Mouse (Mus musculus) layer of hippocampus, adult 2 months (tissue): ENCODE measurements around the gene Pafah2. TPM values are rescaled to one million over a fixed set of nuclear protein-coding genes. Genes with fewer than 3 reads are reported as not detected.

Source experiments
- DNase-seq, 2 experiments: peaks; one replicate each; pipeline ENCODE4 v3.0.0; 2022; ENCODE audit warnings: low spot score in 2 of 2
- H3K27ac ChIP-seq: fragments of 200-600 bp; 2 replicates; pipeline ENCODE4 v1.8.1; 2022
- H3K4me3 ChIP-seq: fragments of 200-600 bp; 2 replicates; pipeline ENCODE4 v1.8.1; 2022; ENCODE audit warnings: mild to moderate bottlenecking
- CTCF ChIP-seq: fragments of 200-600 bp; conservative IDR thresholded peaks from 2 replicates; pipeline ENCODE4 v1.8.1; 2022; ENCODE audit warnings: antibody characterized with exemption, mild to moderate bottlenecking, moderate library complexity
- total RNA-seq, 2 experiments: library from RNA; stranded (reverse); gene quantifications; 2 replicates each; pipeline ENCODE4 v1.2.3; 2021

The Pafah2 gene
- total RNA-seq, 2 experiments from 2014 or later = 6.6 to 9.0 TPM

GRCm38 (mm10) chr4:134444949-134445348 lies 48.8 kb downstream of the Pafah2 start:
- Histone ChIP-seq H3K27ac (peak overlapping the region; percentile 76), H3K4me3 (no peak overlapping the region)
- DNase-seq = peak in 1 of 2 experiments; percentile 69
- TF ChIP-seq CTCF = no peak

- no peak for TF ChIP-seq CTCF
- no peak for DNase-seq
- Histone ChIP-seq H3K27ac (peak overlapping the region; percentile 89), H3K4me3 (no peak overlapping the region)
Observed at GRCm38 (mm10) chr4:134445489-134445888, 49.4 kb downstream of the Pafah2 start.

- H3K27ac ChIP-seq = no peak overlapping the region; the same call in 1 of the 2 replicates
- no peak for DNase-seq
- TF ChIP-seq CTCF = no peak
- no peak overlapping the region for H3K4me3 ChIP-seq
Observed at GRCm38 (mm10) chr4:134447966-134448365, 51.8 kb downstream of the Pafah2 start.

DNA sequence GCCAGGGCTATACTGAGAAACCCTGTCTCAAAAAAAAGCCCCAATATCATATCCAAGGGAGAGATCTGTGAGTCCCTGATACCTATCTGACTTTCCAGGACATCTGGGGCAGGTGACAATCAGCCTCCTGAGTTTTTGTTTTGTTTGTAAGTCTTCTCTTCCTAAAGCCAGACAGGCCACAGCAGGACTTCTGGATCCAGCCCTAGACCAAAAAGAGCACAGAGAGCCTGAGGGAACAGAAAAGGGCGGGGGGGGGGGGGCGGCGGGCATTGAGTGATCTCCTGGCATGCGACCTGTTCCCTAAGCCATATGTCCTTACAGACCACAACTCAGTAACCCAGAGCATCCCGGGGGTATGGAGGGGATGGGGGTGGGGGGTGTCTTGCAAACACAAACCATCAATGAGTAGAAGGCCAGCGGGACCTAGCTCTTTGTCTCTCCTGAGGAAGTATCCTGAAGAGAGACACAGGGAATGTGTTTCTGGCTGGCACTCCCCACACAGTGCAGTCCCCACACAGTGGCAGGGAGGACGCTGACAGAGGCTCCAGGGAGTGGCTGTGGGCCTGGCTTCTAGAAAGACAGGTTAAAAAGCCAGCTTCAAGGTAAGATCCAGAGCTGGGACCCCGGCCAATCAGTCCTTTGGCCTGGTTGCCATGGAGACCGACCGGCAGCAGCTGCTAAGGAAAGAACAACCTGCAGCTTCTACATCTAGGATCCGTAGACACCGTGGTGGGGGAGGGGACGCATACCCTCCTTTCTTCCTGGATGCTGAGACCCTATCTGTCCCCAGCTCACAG lies 53.7 kb downstream of the Pafah2 start:
- H3K27ac ChIP-seq = peak overlapping the region; percentile 94
- H3K4me3 ChIP-seq = no peak overlapping the region
- no peak for DNase-seq
- no peak for TF ChIP-seq CTCF

GRCm38 (mm10) chr4:134450392-134451195 lies 54.5 kb downstream of the Pafah2 start:
- no peak for TF ChIP-seq CTCF
- peak overlapping the region; percentile 94 for H3K27ac ChIP-seq
- H3K4me3 ChIP-seq = peak overlapping the region; percentile 5; the same call in 1 of the 2 replicates
- DNase-seq = no peak

GRCm38 (mm10) chr4:134451484-134451883 lies 55.4 kb downstream of the Pafah2 start:
- TF ChIP-seq CTCF = no peak
- Histone ChIP-seq H3K27ac (peak overlapping the region; percentile 94), H3K4me3 (peak overlapping the region; percentile 5; the same call in 1 of the 2 replicates)

GRCm38 (mm10) chr4:134453619-134454400 lies 57.7 kb downstream of the Pafah2 start:
- no peak for TF ChIP-seq CTCF
- peak overlapping the region; percentile 94 for H3K27ac ChIP-seq
- DNase-seq = no peak
- H3K4me3 ChIP-seq = peak overlapping the region; percentile 47

More at GRCm38 (mm10) chr4:134451484-134451883, 55.4 kb downstream of the Pafah2 start:
- no peak for DNase-seq

- no peak for DNase-seq
- Histone ChIP-seq H3K4me3 (no peak overlapping the region), H3K27ac (peak overlapping the region; percentile 94)
- TF ChIP-seq CTCF = no peak
Observed at GRCm38 (mm10) chr4:134455310-134455709, 59.2 kb downstream of the Pafah2 start.

DNA sequence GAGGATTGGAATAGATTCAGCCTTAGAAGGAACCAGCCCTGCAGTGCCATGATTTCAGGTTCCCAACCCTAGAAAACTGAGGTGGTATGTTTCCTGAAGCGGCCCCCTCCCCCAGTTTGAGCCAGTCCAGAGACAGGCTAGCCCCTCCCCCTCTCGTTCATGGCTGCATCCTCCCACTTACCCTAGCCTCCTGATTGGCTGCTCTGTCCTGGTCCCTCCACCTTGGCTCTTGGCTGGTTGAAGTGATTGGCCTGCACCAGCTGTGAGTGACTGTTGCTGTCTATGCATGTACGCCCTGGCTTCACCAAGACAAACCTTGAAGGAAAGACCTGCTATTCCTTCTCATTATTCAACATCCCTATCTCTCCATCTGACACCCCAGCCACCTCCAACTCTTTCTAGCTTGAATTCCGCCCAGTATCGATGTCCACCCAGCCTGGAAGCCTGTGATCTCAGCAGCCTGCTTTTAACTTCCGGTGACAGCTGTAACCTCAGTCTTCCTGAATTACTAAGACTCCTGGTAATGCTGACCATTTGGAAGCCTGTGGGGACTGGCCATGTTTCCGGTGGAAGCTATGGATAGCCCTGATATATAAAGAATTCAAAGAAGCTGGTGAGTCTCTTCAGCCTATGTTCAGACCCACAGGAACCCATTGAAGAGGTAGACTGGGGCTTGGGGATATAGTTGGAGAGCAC lies 61.2 kb downstream of the Pafah2 start:
- H3K27ac ChIP-seq = no peak overlapping the region
- DNase-seq = no peak
- H3K4me3 ChIP-seq = no peak overlapping the region
- no peak for TF ChIP-seq CTCF

DNA sequence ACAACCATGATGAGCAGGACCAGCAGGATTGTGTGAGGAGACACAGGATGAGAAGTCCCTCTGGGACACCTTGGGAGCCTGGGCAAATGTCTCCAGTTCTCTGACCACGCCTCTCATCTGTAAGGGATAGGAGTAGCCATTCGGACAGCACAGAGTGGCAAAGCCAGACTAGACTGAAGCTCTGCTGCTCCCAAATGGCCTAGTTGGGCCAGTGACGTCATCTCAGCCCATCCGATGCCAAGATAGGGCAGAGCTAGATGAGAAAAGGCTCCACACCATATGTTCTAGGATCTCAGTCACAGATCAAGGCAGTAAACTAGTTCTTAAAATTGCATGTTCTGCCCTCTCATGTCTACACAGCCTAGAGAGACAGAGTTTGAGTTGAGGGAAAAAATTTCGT lies 62.7 kb downstream of the Pafah2 start:
- no peak for TF ChIP-seq CTCF
- Histone ChIP-seq H3K27ac (no peak overlapping the region), H3K4me3 (no peak overlapping the region)
- DNase-seq = no peak

- H3K27ac ChIP-seq = no peak overlapping the region
- DNase-seq = no peak
- H3K4me3 ChIP-seq = no peak overlapping the region
- no peak for TF ChIP-seq CTCF
Observed at GRCm38 (mm10) chr4:134460277-134460676, 64.2 kb downstream of the Pafah2 start.

DNA sequence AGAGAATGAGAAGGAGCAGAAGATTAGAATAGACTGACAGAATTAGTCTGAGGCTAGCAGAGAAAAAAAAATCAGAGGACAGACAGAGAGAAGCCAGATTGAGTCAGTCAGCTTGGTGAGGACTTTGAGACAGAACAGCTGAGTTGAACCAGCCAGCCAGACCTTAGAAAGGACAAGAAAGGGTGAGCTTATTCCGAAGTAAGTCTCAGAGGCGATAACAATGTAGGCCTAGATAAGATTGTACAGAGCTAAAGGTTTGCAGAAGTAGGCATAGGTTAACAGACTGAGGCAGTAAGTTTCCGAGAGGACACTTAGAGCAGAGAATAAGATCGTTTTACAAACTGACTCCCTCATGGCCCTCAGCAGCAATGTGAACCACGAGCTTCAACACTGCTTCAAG lies 65.1 kb downstream of the Pafah2 start:
- Histone ChIP-seq H3K4me3 (no peak overlapping the region), H3K27ac (no peak overlapping the region)
- no peak for TF ChIP-seq CTCF
- no peak for DNase-seq
